Mouse (Mus musculus) gastrocnemius, postnatal 10 days (tissue): Measurements from ENCODE around the gene Agbl3. TPM values are rescaled to one million over a fixed set of nuclear protein-coding genes. Genes with fewer than 3 reads are reported as not detected.
A peak's percentile ranks its signal among the peaks of the same experiment; 100 is the strongest.

Source experiments
- DNase-seq: peaks from one replicate; pipeline ENCODE4 v3.0.0; 2021; ENCODE audit warnings: mixed read lengths
- total RNA-seq, 2 experiments: library from RNA; stranded (reverse); gene quantifications; 2 replicates each; pipeline ENCODE4 v1.2.3; 2021

Agbl3 gene
- total RNA-seq, 2 experiments from 2014 or later: 4.6 to 5.5 TPM

GRCm38 (mm10) chr6:34874101-34874921 lies 94.1 kb downstream of the Agbl3 start:
- DNase-seq: peak; percentile 55

GRCm38 (mm10) chr6:34875268-34875761 lies 95.1 kb downstream of the Agbl3 start:
- DNase-seq: peak; percentile 10

DNA sequence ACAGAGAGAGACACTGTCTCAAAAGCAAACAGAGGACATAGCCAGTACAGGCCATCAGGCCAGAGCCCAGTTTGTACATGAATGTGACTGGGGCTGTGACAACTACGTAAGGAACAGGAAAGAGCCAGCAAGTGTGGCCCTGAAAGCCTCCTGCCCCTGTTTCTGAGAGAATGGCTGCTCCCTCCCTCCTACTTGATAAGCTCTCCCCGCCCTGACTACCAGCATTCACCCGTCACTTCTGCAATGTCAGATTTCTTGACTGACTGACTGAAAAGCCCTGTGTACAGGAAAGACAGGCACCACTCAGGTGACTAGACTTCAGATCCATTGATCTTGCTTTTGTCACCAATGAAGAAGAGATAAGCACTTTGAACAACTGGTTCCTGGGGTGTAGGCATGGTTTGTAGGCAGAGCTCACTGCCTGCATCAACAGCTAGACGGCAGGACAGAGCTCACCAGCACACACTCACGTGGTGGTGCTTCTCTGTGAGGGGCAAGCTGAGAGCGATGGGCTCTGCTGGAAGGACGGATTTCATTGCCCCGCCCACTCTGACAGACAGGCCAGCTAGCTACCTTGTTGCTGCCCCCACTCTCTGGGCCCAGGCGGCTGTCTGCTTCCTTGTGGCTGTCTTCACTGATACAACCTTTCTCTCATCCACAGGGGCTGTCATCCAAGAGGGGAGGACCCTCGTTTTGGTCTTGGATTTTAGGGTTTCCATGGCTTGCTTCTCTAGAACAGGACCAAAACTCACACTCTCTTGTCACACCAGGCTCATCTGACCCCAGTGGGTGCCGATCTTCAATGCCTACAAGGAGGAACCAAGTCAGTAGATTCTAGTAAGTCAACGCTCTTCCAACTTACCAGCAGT lies 96.0 kb downstream of the Agbl3 start:
- DNase-seq: peak; percentile 16

- no peak for DNase-seq
Observed at GRCm38 (mm10) chr6:34876835-34877156, 96.6 kb downstream of the Agbl3 start.

DNA sequence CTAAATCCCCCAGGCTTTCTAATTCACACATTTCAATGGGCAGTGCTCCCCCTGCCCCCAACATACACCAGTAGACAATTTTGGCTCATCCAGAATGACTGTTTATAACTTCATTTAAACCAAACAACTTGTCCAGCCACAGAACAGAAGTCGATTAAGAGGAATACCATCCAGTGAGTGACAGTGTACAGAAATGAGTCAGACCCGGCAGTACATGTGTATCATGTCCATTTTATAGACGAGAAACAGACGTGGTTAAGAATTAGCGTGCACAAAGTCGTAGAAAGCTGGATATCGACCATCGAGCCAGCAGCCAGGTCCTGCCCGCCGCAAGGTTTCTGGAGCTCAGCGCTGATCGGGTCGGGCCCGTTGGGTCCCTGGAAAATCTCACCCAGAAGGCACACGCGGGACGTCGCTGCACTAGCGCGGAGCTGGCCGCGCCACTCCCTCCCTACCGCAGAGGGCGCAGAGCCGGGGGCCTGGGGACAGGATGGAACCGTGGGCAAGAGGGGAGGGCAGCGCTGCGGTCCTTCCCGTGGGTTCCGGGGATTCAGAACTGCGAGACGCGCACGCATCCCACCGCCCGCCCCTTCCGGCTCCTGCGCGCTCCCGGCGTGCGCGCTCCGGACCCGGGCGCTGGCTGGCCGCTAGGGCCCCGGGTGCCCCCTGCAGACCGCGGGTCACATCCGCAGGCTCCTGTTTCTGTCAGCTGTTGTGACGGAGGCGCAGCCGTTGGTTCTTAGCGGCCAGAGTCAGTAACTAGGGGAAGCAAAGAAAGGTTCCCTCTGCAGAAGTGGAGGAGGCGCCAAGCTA lies 97.5 kb downstream of the Agbl3 start, which contains the start of gene Cyren:
Gene Cyren, minus strand, starts transcription at position 552 of the 813 bp plus-strand sequence.
- peak; percentile 93 for DNase-seq

- no peak for DNase-seq
Observed at GRCm38 (mm10) chr6:34879101-34879740, 99.0 kb downstream of the Agbl3 start.

GRCm38 (mm10) chr6:34879911-34880475 lies 99.8 kb downstream of the Agbl3 start:
- DNase-seq: no peak

- DNase-seq: no peak
Observed at GRCm38 (mm10) chr6:34884724-34885123, 104.5 kb downstream of the Agbl3 start.

DNA sequence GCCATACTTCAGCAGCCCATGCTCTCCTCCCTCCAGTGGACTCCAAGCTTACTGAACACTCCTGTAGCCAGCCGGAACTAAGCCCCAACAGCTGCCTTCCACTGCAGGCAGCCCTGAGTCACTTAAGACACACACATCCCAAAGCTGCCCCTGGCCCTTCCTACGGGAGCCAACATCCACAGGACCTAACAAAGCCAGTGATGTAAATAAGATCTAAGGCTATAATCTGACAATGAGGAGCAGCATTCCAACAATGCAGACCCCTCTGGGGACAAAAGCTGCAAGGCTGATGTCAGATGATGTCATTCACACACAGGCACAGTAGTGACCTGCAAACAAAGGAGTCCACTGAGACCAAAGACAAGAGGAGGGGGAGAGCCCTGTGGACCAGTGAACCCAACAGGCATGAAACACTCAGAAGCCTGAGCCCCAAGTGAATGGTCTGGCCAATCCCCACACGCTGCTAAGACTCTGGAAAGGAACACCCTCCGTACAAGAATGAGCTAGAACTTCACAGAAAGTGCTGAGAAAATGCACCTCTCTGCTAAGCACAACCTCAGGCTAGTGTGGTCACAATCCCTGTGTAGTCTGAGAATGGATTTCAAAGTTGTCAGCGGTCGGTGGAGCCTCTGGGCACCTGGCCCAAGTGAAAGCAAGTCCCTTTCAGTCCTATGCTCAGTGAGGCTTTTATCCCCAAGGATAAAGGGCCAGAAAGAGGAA lies 107.1 kb downstream of the Agbl3 start:
- DNase-seq: no peak

DNA sequence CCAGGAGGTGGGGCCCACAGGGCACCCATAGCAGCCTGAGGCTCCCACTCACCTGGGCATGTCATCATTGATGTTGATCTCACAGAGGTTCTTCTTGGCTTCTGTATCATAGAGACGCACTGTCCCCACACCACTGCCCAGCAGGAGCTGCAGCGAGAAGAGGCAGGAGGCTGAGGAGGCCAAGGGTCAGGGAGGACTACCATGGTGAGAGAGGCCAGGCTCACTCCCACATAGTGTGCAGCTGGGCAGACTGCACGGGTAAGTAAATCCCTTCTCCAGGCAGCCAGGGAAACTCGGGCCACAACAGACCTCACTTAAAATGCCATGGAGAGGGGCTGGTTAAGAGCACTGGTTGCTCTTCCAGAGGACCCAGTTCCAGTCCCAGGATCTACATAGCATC lies 109.0 kb downstream of the Agbl3 start:
- no peak for DNase-seq

- no peak for DNase-seq
Observed at GRCm38 (mm10) chr6:34895569-34895968, 115.3 kb downstream of the Agbl3 start.

DNA sequence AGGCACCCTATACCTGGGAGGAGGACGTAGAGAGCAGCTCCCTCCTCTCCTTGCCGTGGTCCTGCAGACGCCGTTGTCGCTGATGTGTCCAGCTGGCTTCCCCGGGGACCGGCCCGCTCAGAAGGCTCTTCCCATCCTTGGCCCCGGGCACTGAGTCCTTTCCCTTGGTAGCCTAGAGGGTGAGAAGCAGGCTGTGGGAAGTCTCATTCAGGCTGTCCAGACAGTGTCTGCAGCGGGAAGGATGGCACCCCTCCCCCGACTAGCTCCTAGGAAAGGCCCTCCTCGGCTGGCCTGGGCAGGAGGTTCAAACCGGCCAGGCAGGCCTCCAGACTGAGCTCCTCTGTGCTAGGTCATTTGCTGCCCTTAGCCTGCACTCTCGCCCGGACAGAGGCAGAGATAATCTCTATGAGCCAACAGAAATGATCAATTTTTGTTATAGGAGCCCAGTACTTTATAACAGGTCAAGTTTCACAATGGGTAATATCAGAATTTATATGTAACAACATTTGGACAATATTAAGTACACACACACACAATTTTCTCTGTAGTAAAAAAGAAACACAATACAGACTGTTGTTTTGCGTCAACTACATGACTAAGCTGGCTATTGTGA lies 116.0 kb downstream of the Agbl3 start:
- no peak for DNase-seq

- no peak for DNase-seq
Observed at GRCm38 (mm10) chr6:34899127-34899526, 118.9 kb downstream of the Agbl3 start.

- DNase-seq: no peak
Observed at GRCm38 (mm10) chr6:34900990-34901389, 120.8 kb downstream of the Agbl3 start.

- no peak for DNase-seq
Observed at GRCm38 (mm10) chr6:34901911-34902444, 121.7 kb downstream of the Agbl3 start.

GRCm38 (mm10) chr6:34902578-34902977 lies 122.3 kb downstream of the Agbl3 start:
- no peak for DNase-seq

GRCm38 (mm10) chr6:34903441-34903840 lies 123.2 kb downstream of the Agbl3 start:
- no peak for DNase-seq

GRCm38 (mm10) chr6:34903851-34904250 lies 123.6 kb downstream of the Agbl3 start:
- no peak for DNase-seq

GRCm38 (mm10) chr6:34904361-34904760 lies 124.1 kb downstream of the Agbl3 start:
- DNase-seq: no peak

DNA sequence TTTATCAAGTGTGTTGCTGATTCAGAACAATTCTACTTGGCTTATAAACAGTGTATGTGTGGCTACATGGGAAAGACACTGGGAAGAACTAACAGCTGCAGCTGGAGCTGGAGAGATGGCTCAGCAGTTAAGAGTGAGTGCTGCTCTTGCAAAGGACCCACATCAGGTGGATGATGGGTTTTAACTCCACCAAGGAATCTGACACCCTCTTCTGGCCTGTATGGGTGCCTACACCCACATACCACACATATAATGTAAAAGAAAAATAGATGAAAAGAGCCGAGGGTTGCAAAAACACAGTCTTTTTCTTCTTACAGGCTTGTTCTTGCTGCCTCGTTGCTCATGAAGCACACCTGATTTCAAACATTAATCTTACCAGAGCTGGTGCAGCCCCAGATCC lies 125.9 kb downstream of the Agbl3 start:
- no peak for DNase-seq
